Mouse (Mus musculus) thymus, postnatal 10 days (tissue): ENCODE data around the gene Lat2.

Source experiments
- DNase-seq, 2 experiments: peaks; one replicate each; pipeline ENCODE4 v3.0.0; 2021; ENCODE audit warnings: low spot score in 2 of 2

The Lat2 gene

GRCm38 (mm10) chr5:134613727-134614126, 1.1 kb downstream of the Lat2 start:
- DNase-seq, result no peak

GRCm38 (mm10) chr5:134611810-134612521, 2.9 kb downstream of the Lat2 start:
- no peak for DNase-seq

GRCm38 (mm10) chr5:134609916-134610643, 4.7 kb downstream of the Lat2 start:
- DNase-seq, result no peak

GRCm38 (mm10) chr5:134607121-134607520, 7.7 kb downstream of the Lat2 start:
- DNase-seq, result no peak

- DNase-seq, result peak in 1 of 2 experiments; percentile 17
Observed at GRCm38 (mm10) chr5:134606314-134606713, 8.5 kb downstream of the Lat2 start.

GRCm38 (mm10) chr5:134604376-134604775, 10.4 kb downstream of the Lat2 start:
- DNase-seq, result no peak

- DNase-seq, result no peak
Observed at GRCm38 (mm10) chr5:134597711-134598110, 17.1 kb downstream of the Lat2 start.

GRCm38 (mm10) chr5:134593093-134593492, 21.7 kb downstream of the Lat2 start:
- DNase-seq, result no peak

GRCm38 (mm10) chr5:134592026-134592581, 22.7 kb downstream of the Lat2 start:
- DNase-seq, result no peak

- no peak for DNase-seq
Observed at GRCm38 (mm10) chr5:134589900-134590299, 24.9 kb downstream of the Lat2 start.

- no peak for DNase-seq
Observed at GRCm38 (mm10) chr5:134584798-134585197, 30.0 kb downstream of the Lat2 start.

- no peak for DNase-seq
Observed at GRCm38 (mm10) chr5:134583884-134584213, 31.0 kb downstream of the Lat2 start.

GRCm38 (mm10) chr5:134583006-134583883, 31.6 kb downstream of the Lat2 start:
- DNase-seq, result no peak

- DNase-seq, result peak; percentile 95 to 97
Observed at GRCm38 (mm10) chr5:134582221-134582907, 32.5 kb downstream of the Lat2 start.

- DNase-seq, result no peak
Observed at GRCm38 (mm10) chr5:134581146-134581545, 33.7 kb downstream of the Lat2 start, which contains the start of gene Rfc2. Rfc2 (plus strand) TSS chr5:134581366.

GRCm38 (mm10) chr5:134579135-134579534, 35.7 kb downstream of the Lat2 start:
- no peak for DNase-seq

- DNase-seq, result no peak
Observed at GRCm38 (mm10) chr5:134577534-134577933, 37.3 kb downstream of the Lat2 start.

- DNase-seq, result no peak
Observed at GRCm38 (mm10) chr5:134576517-134577220, 38.2 kb downstream of the Lat2 start.

GRCm38 (mm10) chr5:134575833-134576232, 39.0 kb downstream of the Lat2 start:
- no peak for DNase-seq

GRCm38 (mm10) chr5:134572508-134573214, 42.2 kb downstream of the Lat2 start:
- no peak for DNase-seq
